ENCODE assay signal across 16 mouse cellular contexts in genomic region chr5:114505260-114506085, GRCm38 (mm10).
A peak's percentile ranks its signal among the peaks of the same experiment; 100 is the strongest.
DNase-seq lines count a peak whose midpoint lies in the region; ATAC-seq and TF ChIP-seq lines count a peak whose summit lies in the region.
"Had no signal": no experiment of that assay in that cellular context is flagged by ENCODE, and none has a peak within 500 bp of the region (broad histone marks: within the 10 kb centered on the region; RNA-seq: fewer than 3 reads in every experiment).

No protein-coding gene starts in this region.

- H3K4me1 ChIP-seq in hindbrain, embryonic 10.5 days (replicated peaks): peaks cover 45% of the 10 kb centered on the region
- H3K4me1 ChIP-seq in hindbrain, postnatal 0 days (ENCODE audit: insufficient read depth, low read length): 0 out of 2 replicates have a peak, but pooled peaks cover 4% of the 10 kb centered on the region

- DNase-seq in hindbrain, embryonic 10.5 days (ENCODE audit: low spot score): no peak
- DNase-seq in hindbrain, postnatal 0 days (ENCODE audit: low spot score): no peak
- DNase-seq in CD4-positive helper T cell, adult 2 months (ENCODE audit: low read depth, low spot score): peak; percentile 84
- peak; percentile 39 to 70 for DNase-seq in thymus, adult 18-20 months
- no peak for DNase-seq in layer of hippocampus, postnatal 10 days (ENCODE audit: low spot score in 2 of 2)
- DNase-seq in left cerebral cortex, postnatal 36 days (ENCODE audit: low spot score in 2 of 2): no peak
- DNase-seq in cerebellum, adult 9-10 months: no peak
- DNase-seq: adrenal gland, adult 2 months; cerebellum, adult 9-11 months; heart, postnatal 14 days; kidney, adult 18-20 months; kidney, postnatal 25 days; left cerebral cortex, postnatal 4 days; liver, embryonic 13.5 days had no signal

- WGBS in hindbrain, embryonic 10.5 days: 78% methylated on average over 14 of the region's 14 CpGs
- 78% methylated on average over 14 of the region's 14 CpGs for WGBS in hindbrain, postnatal 0 days

- H3K27ac ChIP-seq in hindbrain, embryonic 10.5 days: peak overlapping the region; percentile 36; the same call in 1 of the 2 replicates
- no peak overlapping the region for H3K27ac ChIP-seq in hindbrain, postnatal 0 days
- H3K27ac ChIP-seq: liver, embryonic 13.5 days had no signal

- no peak overlapping the region for H3K4me3 ChIP-seq in hindbrain, embryonic 10.5 days
- H3K4me3 ChIP-seq in hindbrain, postnatal 0 days (ENCODE audit: low read length): no peak overlapping the region
- H3K4me3 ChIP-seq: liver, embryonic 13.5 days had no signal

- no peak overlapping the region for H3K9ac ChIP-seq in hindbrain, postnatal 0 days (replicated peaks; ENCODE audit: low read length)
- H3K9ac ChIP-seq: liver, embryonic 13.5 days had no signal

- H3K9me3 ChIP-seq in hindbrain, embryonic 10.5 days: no peaks in the 10 kb centered on the region
- H3K9me3 ChIP-seq in hindbrain, postnatal 0 days (ENCODE audit: low read length): no peaks in the 10 kb centered on the region
- H3K9me3 ChIP-seq: liver, embryonic 13.5 days had no signal

- no peaks in the 10 kb centered on the region; the same call in 1 of the 2 replicates for H3K27me3 ChIP-seq in hindbrain, embryonic 10.5 days (ENCODE audit: insufficient read depth, poor library complexity, severe bottlenecking)
- no peaks in the 10 kb centered on the region for H3K27me3 ChIP-seq in hindbrain, postnatal 0 days (ENCODE audit: insufficient read depth, low read length)
- H3K27me3 ChIP-seq: liver, embryonic 13.5 days had no signal

- no peak for TF ChIP-seq CTCF in hindbrain, postnatal 0 days (IDR thresholded peaks at IDR 0.05; ENCODE audit: low read depth)

- no peak for ATAC-seq in hindbrain, postnatal 0 days
- peak; percentile 86 for ATAC-seq in activated CD4-positive, CD25-positive, alpha-beta regulatory T cell, adult 4 months
- ATAC-seq: Patski had no signal

- intact Hi-C loops in left cerebral cortex, postnatal 36 days (cut with DNase I): no loop called here

- no peak overlapping the region for H3K4me2 ChIP-seq in hindbrain, postnatal 0 days (ENCODE audit: low read depth, low read length)
- H3K4me2 ChIP-seq: liver, embryonic 13.5 days had no signal

- no peaks in the 10 kb centered on the region for H3K36me3 ChIP-seq in hindbrain, embryonic 10.5 days
- H3K36me3 ChIP-seq in hindbrain, postnatal 0 days (ENCODE audit: insufficient read depth, low read length): no peaks in the 10 kb centered on the region
- H3K36me3 ChIP-seq: liver, embryonic 13.5 days had no signal

Comparison
In these comparisons a context has a peak if more than half of its experiments do, and no peak if none do; other contexts are left out.
1. DNase-seq: peak in CD4-positive helper T cell, adult 2 months (single experiment) and thymus, adult 18-20 months (2 of 2); none in hindbrain, embryonic 10.5 days (single experiment), hindbrain, postnatal 0 days (single experiment), layer of hippocampus, postnatal 10 days (0 of 2), left cerebral cortex, postnatal 36 days (0 of 2) and cerebellum, adult 9-10 months (single experiment).